Mouse (Mus musculus): Measurements from ENCODE around the gene Psmc6. TPM values are rescaled to one million over a fixed set of nuclear protein-coding genes. Genes with fewer than 3 reads are reported as not detected.
A peak's percentile ranks its signal among the peaks of the same experiment; 100 is the strongest.

Gene Psmc6
- polyA plus RNA-seq, 1 experiment from 2014 or later = 184 TPM

- peak; percentile 72 for ATAC-seq
- WGBS = 73% methylated on average over 16 of the region's 16 CpGs
- no peaks in the 10 kb centered on the region for H3K27me3 ChIP-seq
- peak overlapping the region; percentile 3; the same call in 1 of the 2 replicates for H3K27ac ChIP-seq
- no peak overlapping the region for H3K4me3 ChIP-seq (replicated peaks)
- H3K4me2 ChIP-seq (replicated peaks) = no peak overlapping the region
- H3K9ac ChIP-seq (replicated peaks) = no peak overlapping the region
- H3K36me3 ChIP-seq = peaks cover 15% of the 10 kb centered on the region
- 0 out of 2 replicates have a peak, but pooled peaks cover 8% of the 10 kb centered on the region for H3K4me1 ChIP-seq (replicated peaks)
- no peaks in the 10 kb centered on the region for H3K9me3 ChIP-seq
These were observed 34.9 kb downstream of the Psmc6 start for GRCm38 (mm10) chr14:45364211-45365195.

- H3K36me3 ChIP-seq = peaks cover 18% of the 10 kb centered on the region
- 0 out of 2 replicates have a peak, but pooled peaks cover 8% of the 10 kb centered on the region for H3K4me1 ChIP-seq (replicated peaks)
- H3K4me2 ChIP-seq (replicated peaks) = no peak overlapping the region
- no peak overlapping the region for H3K9ac ChIP-seq (replicated peaks)
- ATAC-seq = no peak
- no peak overlapping the region for H3K4me3 ChIP-seq (replicated peaks)
- peak overlapping the region; percentile 3; the same call in 1 of the 2 replicates for H3K27ac ChIP-seq
- no peaks in the 10 kb centered on the region for H3K27me3 ChIP-seq
- H3K9me3 ChIP-seq = no peaks in the 10 kb centered on the region
- WGBS = 90% methylated on average over 6 of the region's 6 CpGs
These were observed 35.6 kb downstream of the Psmc6 start for GRCm38 (mm10) chr14:45365196-45365587.

- Histone ChIP-seq H3K4me2 (replicated peaks) (no peak overlapping the region), H3K4me1 (replicated peaks) (no peaks in the 10 kb centered on the region), H3K9ac (replicated peaks) (no peak overlapping the region), H3K9me3 (no peaks in the 10 kb centered on the region), H3K36me3 (peaks cover 28% of the 10 kb centered on the region), H3K27me3 (no peaks in the 10 kb centered on the region), H3K27ac (no peak overlapping the region), H3K4me3 (replicated peaks) (no peak overlapping the region)
- WGBS = 98% methylated on average over 3 of the region's 3 CpGs
- no peak for ATAC-seq
These were observed 49.2 kb downstream of the Psmc6 start for GRCm38 (mm10) chr14:45378771-45379170.

DNA sequence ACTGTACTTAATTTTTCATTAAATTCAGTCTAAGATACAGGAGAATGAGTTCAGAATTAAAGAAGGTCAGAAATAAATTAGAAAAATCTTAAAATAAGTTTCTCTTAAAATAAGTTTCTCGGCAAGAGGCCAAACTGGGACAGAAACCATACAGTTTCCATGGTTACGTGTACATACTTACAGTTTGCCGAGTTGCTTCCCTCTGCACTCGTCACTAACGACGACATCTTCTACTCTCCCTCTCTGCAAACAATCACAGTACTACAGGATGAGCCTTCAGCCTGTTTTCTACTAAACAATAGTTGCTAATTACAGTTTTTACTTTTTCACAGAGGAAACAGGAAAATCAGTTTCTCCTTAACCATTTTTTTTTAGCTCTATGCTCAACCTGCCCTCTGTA, 51.2 kb downstream of the Psmc6 start:
- ATAC-seq = no peak
- H3K9me3 ChIP-seq = no peaks in the 10 kb centered on the region

GRCm38 (mm10) chr14:45382912-45383311, 53.3 kb downstream of the Psmc6 start:
- H3K36me3 ChIP-seq = peaks cover 28% of the 10 kb centered on the region
- H3K4me1 ChIP-seq (replicated peaks) = peaks cover 6% of the 10 kb centered on the region
- no peaks in the 10 kb centered on the region for H3K9me3 ChIP-seq
- H3K27me3 ChIP-seq = no peaks in the 10 kb centered on the region
- H3K9ac ChIP-seq (replicated peaks) = no peak overlapping the region
- H3K4me3 ChIP-seq (replicated peaks) = no peak overlapping the region
- 83% methylated on average over 4 of the region's 4 CpGs for whole genome bisulfite sequencing
- no peak overlapping the region for H3K27ac ChIP-seq
- no peak overlapping the region for H3K4me2 ChIP-seq (replicated peaks)
- no peak for ATAC-seq

More for the DNA sequence above, 51.2 kb downstream of the Psmc6 start:
- WGBS = 81% methylated on average over 6 of the region's 6 CpGs
- H3K36me3 ChIP-seq = peaks cover 28% of the 10 kb centered on the region
- H3K4me2 ChIP-seq (replicated peaks) = no peak overlapping the region
- no peak overlapping the region for H3K9ac ChIP-seq (replicated peaks)
- H3K4me1 ChIP-seq (replicated peaks) = no peaks in the 10 kb centered on the region
- no peaks in the 10 kb centered on the region for H3K27me3 ChIP-seq
- H3K27ac ChIP-seq = no peak overlapping the region
- no peak overlapping the region for H3K4me3 ChIP-seq (replicated peaks)

DNA sequence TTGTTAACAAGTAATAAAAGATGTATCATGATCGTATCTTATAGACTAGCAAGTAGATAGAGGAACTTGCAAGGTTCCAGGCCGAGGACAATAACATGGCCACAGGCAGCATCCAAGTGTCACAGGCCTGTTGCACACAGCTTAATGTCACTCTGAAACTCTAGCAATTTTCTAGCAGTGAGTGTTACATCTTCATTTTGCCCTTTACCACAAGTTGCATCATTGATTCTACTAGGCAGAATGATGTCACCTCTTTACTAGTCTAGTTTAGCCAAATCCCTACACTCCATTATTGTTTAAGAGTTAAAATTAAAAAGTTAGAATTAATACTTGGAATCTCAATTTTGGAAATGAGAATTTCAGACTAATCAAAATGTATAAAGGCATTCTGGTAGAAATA, 56.0 kb downstream of the Psmc6 start:
- H3K9ac ChIP-seq (replicated peaks) = no peak overlapping the region
- no peaks in the 10 kb centered on the region for H3K9me3 ChIP-seq
- no peaks in the 10 kb centered on the region for H3K27me3 ChIP-seq
- 93% methylated on average over 2 of the region's 2 CpGs for WGBS
- H3K36me3 ChIP-seq = peaks cover 9% of the 10 kb centered on the region
- H3K27ac ChIP-seq = no peak overlapping the region
- no peak for ATAC-seq
- H3K4me3 ChIP-seq (replicated peaks) = no peak overlapping the region
- no peak overlapping the region for H3K4me2 ChIP-seq (replicated peaks)
- peaks cover 12% of the 10 kb centered on the region for H3K4me1 ChIP-seq (replicated peaks)

- no peaks in the 10 kb centered on the region for H3K27me3 ChIP-seq
- H3K36me3 ChIP-seq = 0 out of 2 replicates have a peak, but pooled peaks cover 2% of the 10 kb centered on the region
- peak overlapping the region; percentile 82 for H3K4me3 ChIP-seq (replicated peaks)
- H3K27ac ChIP-seq = no peak overlapping the region
- peak overlapping the region; percentile 83 for H3K4me2 ChIP-seq (replicated peaks)
- WGBS = 12% methylated on average over 2 of the region's 2 CpGs
- H3K9ac ChIP-seq (replicated peaks) = no peak overlapping the region
- no peak for ATAC-seq
- H3K4me1 ChIP-seq (replicated peaks) = peaks cover 12% of the 10 kb centered on the region
- H3K9me3 ChIP-seq = no peaks in the 10 kb centered on the region
These were observed 57.9 kb downstream of the Psmc6 start for GRCm38 (mm10) chr14:45387480-45387879.

DNA sequence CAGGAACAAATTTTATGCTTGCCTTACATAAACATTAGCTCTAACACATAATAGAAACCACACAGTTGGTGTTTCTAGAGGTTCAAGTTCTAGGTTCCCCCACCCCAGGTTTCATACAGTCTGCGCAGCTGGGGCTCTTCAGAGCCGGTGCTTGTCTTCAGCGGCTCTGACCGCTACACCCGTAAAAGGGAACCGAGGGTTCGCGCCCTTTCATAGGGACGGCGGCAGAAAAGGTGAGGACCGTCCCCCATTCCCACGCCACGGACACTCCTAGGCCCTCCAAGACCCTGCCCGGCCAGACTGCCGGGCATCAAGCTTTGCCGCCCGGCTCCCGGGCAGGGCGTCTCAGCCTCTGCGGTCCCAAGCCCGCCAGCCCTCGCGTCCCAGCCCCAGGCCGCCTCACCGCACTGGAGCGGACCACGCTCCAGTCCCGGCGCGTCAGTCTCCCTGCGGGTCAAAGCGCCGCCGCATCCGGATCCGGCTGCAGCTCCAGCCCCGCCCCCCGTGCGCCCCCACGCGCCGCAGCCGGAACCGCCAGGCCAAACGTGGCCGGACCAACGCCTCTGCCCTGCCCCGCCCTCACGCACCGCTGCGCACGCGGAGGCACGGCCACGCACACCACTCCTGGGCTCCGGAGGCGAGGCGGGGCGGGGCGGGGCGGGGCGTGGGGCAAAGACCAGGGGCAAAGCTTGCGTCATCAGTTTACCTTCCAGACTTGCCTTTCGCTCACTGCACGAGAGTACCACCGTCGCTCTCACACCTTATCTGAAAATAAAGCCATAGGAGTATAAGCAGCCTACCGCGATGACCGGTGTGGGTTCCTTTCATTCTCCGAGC, 59.0 kb downstream of the Psmc6 start:
- peak; percentile 98 for ATAC-seq

DNA sequence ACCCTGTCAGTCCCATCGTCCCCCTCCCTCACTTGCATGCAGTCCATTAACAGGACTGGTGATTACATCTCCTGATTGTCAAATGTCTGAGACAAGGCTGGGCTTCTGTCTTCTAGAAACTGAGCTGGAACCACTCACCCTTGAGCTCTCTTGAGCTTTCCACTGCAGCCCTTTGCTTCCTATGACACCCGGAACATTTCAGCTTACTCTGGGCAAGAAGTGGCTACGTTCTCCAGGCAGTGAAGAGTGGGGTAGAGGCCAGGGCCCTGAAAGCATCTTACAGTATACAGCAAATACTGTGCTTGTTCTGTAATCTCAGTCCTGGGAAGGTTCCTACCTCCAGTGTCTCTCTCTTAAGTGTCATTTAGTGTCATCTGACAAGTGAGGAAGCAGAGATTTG, 59.6 kb downstream of the Psmc6 start:
- Histone ChIP-seq H3K9ac (replicated peaks) (peak overlapping the region; percentile 93), H3K4me2 (replicated peaks) (peak overlapping the region; percentile 83), H3K9me3 (no peaks in the 10 kb centered on the region), H3K4me3 (replicated peaks) (peak overlapping the region; percentile 82), H3K27me3 (no peaks in the 10 kb centered on the region), H3K4me1 (replicated peaks) (peaks cover 12% of the 10 kb centered on the region), H3K36me3 (no peaks in the 10 kb centered on the region), H3K27ac (peak overlapping the region; percentile 57)
- WGBS = 29% methylated on average over 3 of the region's 3 CpGs
- no peak; the same call in 1 of the 2 replicates for ATAC-seq

More for the DNA sequence above, 59.0 kb downstream of the Psmc6 start:
- Histone ChIP-seq H3K36me3 (no peaks in the 10 kb centered on the region), H3K4me1 (replicated peaks) (peaks cover 12% of the 10 kb centered on the region), H3K9ac (replicated peaks) (peak overlapping the region; percentile 93), H3K4me3 (replicated peaks) (peak overlapping the region; percentile 82), H3K27ac (peak overlapping the region; percentile 57), H3K4me2 (replicated peaks) (peak overlapping the region; percentile 83), H3K9me3 (no peaks in the 10 kb centered on the region), H3K27me3 (no peaks in the 10 kb centered on the region)
- under 1% methylated on average over 71 of the region's 71 CpGs for WGBS

Data from midbrain, embryonic 13.5 days (tissue).